Mouse (Mus musculus): ENCODE measurements around the gene Bri3. TPM values are rescaled to one million over a fixed set of nuclear protein-coding genes. Genes with fewer than 3 reads are reported as not detected.

The Bri3 gene
- polyA plus RNA-seq, 1 experiment from 2014 or later = 128 TPM

DNA sequence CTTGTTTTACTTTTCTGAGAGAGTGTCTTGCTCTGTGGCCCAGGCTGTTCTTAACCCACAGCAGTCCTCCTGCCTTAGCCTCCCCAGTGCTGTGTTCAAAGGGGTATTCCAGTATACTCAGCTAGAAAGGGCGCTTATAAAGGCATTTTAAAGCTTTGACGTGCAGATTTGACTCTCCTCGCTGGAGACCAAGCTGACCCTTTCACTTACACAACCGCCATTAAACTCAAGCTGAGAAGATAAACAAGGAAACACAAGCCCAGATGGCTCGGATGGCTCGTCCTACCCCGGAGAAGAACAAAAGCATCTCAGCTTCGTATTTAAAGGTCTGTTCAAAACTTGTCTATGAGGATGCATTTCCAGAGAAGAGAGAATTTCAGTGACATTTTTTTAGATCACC is 106.9 kb downstream of the Bri3 start:
- 28% methylated on average over 8 of the region's 8 CpGs for WGBS

DNA sequence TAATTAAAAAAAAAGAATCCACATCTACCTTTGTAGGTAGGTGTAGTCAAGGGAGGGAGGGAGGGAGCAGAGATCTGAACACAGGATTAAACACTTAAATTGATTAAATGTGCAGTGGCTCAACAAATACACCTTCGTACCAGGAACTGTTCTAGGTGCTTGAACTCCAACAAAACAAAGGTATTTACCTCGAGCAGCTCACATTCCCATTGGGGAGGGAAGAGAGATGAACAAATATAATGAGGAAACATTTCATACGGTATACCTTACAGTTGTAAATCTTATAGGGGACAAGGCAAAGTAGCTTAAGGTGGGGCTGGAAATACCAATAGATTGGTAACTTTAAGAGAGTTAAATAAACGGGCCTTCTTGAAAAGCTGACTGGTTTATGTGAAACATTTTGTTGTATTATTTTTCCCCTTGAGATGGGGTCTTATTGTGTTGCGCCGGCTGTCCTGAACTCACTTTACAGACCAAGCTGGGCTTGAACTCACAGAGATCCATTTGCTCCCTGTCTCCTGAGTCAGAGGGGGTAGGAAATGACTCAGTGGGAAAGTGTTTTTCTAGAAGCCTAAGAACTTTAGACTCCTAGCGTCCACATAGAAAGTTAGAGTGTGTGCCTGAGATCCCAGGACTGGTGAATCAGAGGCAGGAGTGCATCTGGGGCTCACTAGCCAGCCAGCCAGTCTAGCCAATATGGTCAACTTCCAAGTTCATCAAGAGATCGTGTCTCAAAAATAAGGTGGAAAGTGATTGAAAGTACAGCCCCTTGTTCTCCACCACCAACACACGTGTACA is 108.2 kb downstream of the Bri3 start:
- ATAC-seq (ENCODE audit: insufficient number of reproducible peaks, low FRiP score, low TSS enrichment, low read depth) = no peak
- WGBS = 87% methylated on average over 9 of the region's 9 CpGs

More for the DNA sequence above, 106.9 kb downstream of the Bri3 start:
- Histone ChIP-seq H3K4me2 (ENCODE audit: low read depth, severe bottlenecking) (no peak overlapping the region), H3K27ac (replicated peaks; ENCODE audit: low read depth, low read length) (no peak overlapping the region), H3K4me3 (ENCODE audit: low read depth, low read length) (no peak overlapping the region), H3K9ac (ENCODE audit: low read length) (no peak overlapping the region), H3K4me1 (ENCODE audit: control insufficient read depth, insufficient read depth, low read length) (no peaks in the 10 kb centered on the region), H3K27me3 (ENCODE audit: control insufficient read depth, insufficient read depth, low read length) (no peaks in the 10 kb centered on the region), H3K36me3 (ENCODE audit: control insufficient read depth, insufficient read depth, low read length) (no peaks in the 10 kb centered on the region), H3K9me3 (ENCODE audit: control insufficient read depth, low read length) (no peaks in the 10 kb centered on the region)
- ATAC-seq (ENCODE audit: insufficient number of reproducible peaks, low FRiP score, low TSS enrichment, low read depth) = no peak
- no peak for DNase-seq (ENCODE audit: low spot score)

GRCm38 (mm10) chr5:144356776-144357455 is 112.7 kb downstream of the Bri3 start:
- WGBS = 11% methylated on average over 17 of the region's 17 CpGs
- peak overlapping the region; percentile 27; the same call in 1 of the 2 replicates for H3K9ac ChIP-seq (ENCODE audit: low read length)
- no peak overlapping the region for H3K27ac ChIP-seq (replicated peaks; ENCODE audit: low read depth, low read length)
- no peaks in the 10 kb centered on the region for H3K4me1 ChIP-seq (ENCODE audit: control insufficient read depth, insufficient read depth, low read length)
- H3K4me2 ChIP-seq (ENCODE audit: low read depth, severe bottlenecking) = peak overlapping the region; percentile 73
- DNase-seq (ENCODE audit: low spot score) = no peak
- ATAC-seq (ENCODE audit: insufficient number of reproducible peaks, low FRiP score, low TSS enrichment, low read depth) = no peak
- H3K4me3 ChIP-seq (ENCODE audit: low read depth, low read length) = peak overlapping the region; percentile 50
- no peaks in the 10 kb centered on the region for H3K36me3 ChIP-seq (ENCODE audit: control insufficient read depth, insufficient read depth, low read length)
- no peaks in the 10 kb centered on the region for H3K9me3 ChIP-seq (ENCODE audit: control insufficient read depth, low read length)
- H3K27me3 ChIP-seq (ENCODE audit: control insufficient read depth, insufficient read depth, low read length) = no peaks in the 10 kb centered on the region

More for the DNA sequence above, 108.2 kb downstream of the Bri3 start:
- no peak overlapping the region for H3K27ac ChIP-seq (replicated peaks; ENCODE audit: low read depth, low read length)
- no peak for DNase-seq (ENCODE audit: low spot score)
- H3K36me3 ChIP-seq (ENCODE audit: control insufficient read depth, insufficient read depth, low read length) = no peaks in the 10 kb centered on the region
- no peak overlapping the region for H3K9ac ChIP-seq (ENCODE audit: low read length)
- H3K4me1 ChIP-seq (ENCODE audit: control insufficient read depth, insufficient read depth, low read length) = no peaks in the 10 kb centered on the region
- H3K4me3 ChIP-seq (ENCODE audit: low read depth, low read length) = no peak overlapping the region
- H3K4me2 ChIP-seq (ENCODE audit: low read depth, severe bottlenecking) = no peak overlapping the region
- H3K27me3 ChIP-seq (ENCODE audit: control insufficient read depth, insufficient read depth, low read length) = no peaks in the 10 kb centered on the region
- H3K9me3 ChIP-seq (ENCODE audit: control insufficient read depth, low read length) = no peaks in the 10 kb centered on the region

DNA sequence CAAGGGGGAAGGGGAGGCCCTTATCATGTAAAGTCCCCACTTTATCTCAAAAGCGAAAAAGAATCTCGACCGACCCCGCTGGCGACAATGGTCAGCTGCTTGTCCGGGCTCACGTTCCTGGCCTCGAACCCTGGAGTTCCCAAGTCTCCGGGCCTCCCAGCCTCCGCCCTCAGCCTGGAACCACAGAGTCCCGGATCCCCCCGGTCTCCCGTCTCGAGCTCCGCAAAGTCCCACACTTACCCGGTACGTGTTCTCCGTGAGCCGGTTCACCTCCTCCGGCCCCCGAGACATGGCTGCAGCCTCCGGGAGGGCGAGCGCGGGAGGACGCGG is 113.3 kb downstream of the Bri3 start:
- Histone ChIP-seq H3K4me3 (ENCODE audit: low read depth, low read length) (peak overlapping the region; percentile 50), H3K9ac (ENCODE audit: low read length) (peak overlapping the region; percentile 27; the same call in 1 of the 2 replicates), H3K9me3 (ENCODE audit: control insufficient read depth, low read length) (no peaks in the 10 kb centered on the region), H3K4me2 (ENCODE audit: low read depth, severe bottlenecking) (peak overlapping the region; percentile 73), H3K4me1 (ENCODE audit: control insufficient read depth, insufficient read depth, low read length) (no peaks in the 10 kb centered on the region), H3K36me3 (ENCODE audit: control insufficient read depth, insufficient read depth, low read length) (no peaks in the 10 kb centered on the region), H3K27ac (replicated peaks; ENCODE audit: low read depth, low read length) (no peak overlapping the region), H3K27me3 (ENCODE audit: control insufficient read depth, insufficient read depth, low read length) (no peaks in the 10 kb centered on the region)
- no peak for DNase-seq (ENCODE audit: low spot score)
- ATAC-seq (ENCODE audit: insufficient number of reproducible peaks, low FRiP score, low TSS enrichment, low read depth) = 0 out of 2 replicates have a peak, but pooled peaks have one; percentile 1
- WGBS = under 1% methylated on average over 27 of the region's 27 CpGs

DNA sequence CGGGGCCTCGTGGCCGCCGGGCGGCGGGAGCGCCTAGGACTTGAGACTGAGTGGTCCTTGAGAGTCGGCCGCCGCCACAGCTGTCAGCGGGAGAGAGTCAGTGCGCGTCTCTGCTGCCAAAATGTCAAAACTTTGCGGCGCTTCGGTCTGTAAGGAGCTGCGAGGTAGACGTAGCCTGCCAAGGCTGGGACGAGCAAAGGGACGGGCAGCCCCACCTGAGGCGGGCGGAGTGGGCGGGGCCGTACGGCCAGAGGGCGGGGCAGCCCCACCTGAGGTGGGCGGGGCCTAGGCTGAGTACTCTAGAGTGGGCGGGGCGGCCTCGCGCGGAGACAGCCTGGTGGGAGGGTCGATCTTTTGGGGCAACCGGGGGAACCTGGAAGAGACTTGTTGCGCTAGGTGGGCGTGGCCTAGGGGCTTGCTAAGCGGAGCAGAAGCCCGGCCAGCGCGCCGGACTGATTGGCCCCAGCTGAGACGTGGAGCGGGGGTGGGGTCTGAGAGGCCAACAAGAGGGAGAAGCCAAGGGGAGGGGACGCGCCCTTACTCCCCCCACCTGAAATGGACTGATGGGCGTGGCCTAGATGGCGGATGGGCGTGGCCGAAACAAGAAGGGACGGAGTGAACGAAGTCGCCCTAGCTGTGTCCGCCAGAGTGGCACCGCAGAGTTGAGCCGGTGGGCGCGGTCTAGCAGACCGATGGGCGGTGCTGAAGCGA is 113.8 kb downstream of the Bri3 start, which contains the start of gene Baiap2l1:
Baiap2l1 (minus strand) TSS at position 232 of the 711 bp plus-strand sequence.
- H3K4me2 ChIP-seq (ENCODE audit: low read depth, severe bottlenecking) = peak within 1 kb of the TSS; percentile 73
- no peaks in the 10 kb centered on the region for H3K4me1 ChIP-seq (ENCODE audit: control insufficient read depth, insufficient read depth, low read length)
- H3K27me3 ChIP-seq (ENCODE audit: control insufficient read depth, insufficient read depth, low read length) = no peaks in the 10 kb centered on the region
- ATAC-seq (ENCODE audit: insufficient number of reproducible peaks, low FRiP score, low TSS enrichment, low read depth) (peak; percentile 96), DNase-seq (ENCODE audit: low spot score) (peak; percentile 96)
- H3K36me3 ChIP-seq (ENCODE audit: control insufficient read depth, insufficient read depth, low read length) = no peaks in the 10 kb centered on the region
- no peaks in the 10 kb centered on the region for H3K9me3 ChIP-seq (ENCODE audit: control insufficient read depth, low read length)
- peak within 1 kb of the TSS; percentile 50 for H3K4me3 ChIP-seq (ENCODE audit: low read depth, low read length)
- peak within 1 kb of the TSS; percentile 27; the same call in 1 of the 2 replicates for H3K9ac ChIP-seq (ENCODE audit: low read length)
- under 1% methylated on average over 58 of the region's 60 CpGs for WGBS
- no peak within 1 kb of the TSS for H3K27ac ChIP-seq (replicated peaks; ENCODE audit: low read depth, low read length)

GRCm38 (mm10) chr5:144358592-144358917 is 114.3 kb downstream of the Bri3 start:
- H3K4me3 ChIP-seq (ENCODE audit: low read depth, low read length) = peak overlapping the region; percentile 50
- no peaks in the 10 kb centered on the region for H3K36me3 ChIP-seq (ENCODE audit: control insufficient read depth, insufficient read depth, low read length)
- DNase-seq (ENCODE audit: low spot score) (no peak), ATAC-seq (ENCODE audit: insufficient number of reproducible peaks, low FRiP score, low TSS enrichment, low read depth) (no peak)
- no peaks in the 10 kb centered on the region for H3K27me3 ChIP-seq (ENCODE audit: control insufficient read depth, insufficient read depth, low read length)
- WGBS = 9% methylated on average over 9 of the region's 10 CpGs
- H3K9ac ChIP-seq (ENCODE audit: low read length) = no peak overlapping the region
- H3K4me1 ChIP-seq (ENCODE audit: control insufficient read depth, insufficient read depth, low read length) = no peaks in the 10 kb centered on the region
- no peak overlapping the region for H3K27ac ChIP-seq (replicated peaks; ENCODE audit: low read depth, low read length)
- H3K9me3 ChIP-seq (ENCODE audit: control insufficient read depth, low read length) = no peaks in the 10 kb centered on the region
- peak overlapping the region; percentile 73 for H3K4me2 ChIP-seq (ENCODE audit: low read depth, severe bottlenecking)

DNA sequence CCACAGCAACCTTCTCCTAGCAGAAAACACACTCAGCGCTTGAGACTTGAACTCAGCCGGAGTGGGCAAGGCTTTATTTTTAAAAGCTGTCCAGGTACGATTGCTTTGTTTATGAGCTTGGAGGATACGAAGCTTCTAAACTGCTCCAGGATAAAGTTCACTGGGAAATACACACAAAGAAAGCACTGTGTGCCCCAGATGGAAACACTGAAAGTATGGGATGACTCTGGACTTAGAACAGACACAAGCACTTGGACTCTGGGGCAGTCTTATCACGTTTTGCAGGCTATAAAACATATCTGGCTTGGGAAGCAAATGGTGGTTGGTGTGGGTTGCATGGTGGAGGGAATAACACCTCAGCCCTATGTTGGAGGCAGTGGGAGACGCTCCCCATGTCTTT is 115.6 kb downstream of the Bri3 start:
- Histone ChIP-seq H3K4me1 (ENCODE audit: control insufficient read depth, insufficient read depth, low read length) (no peaks in the 10 kb centered on the region), H3K27ac (replicated peaks; ENCODE audit: low read depth, low read length) (no peak overlapping the region), H3K9ac (ENCODE audit: low read length) (no peak overlapping the region), H3K4me3 (ENCODE audit: low read depth, low read length) (no peak overlapping the region), H3K36me3 (ENCODE audit: control insufficient read depth, insufficient read depth, low read length) (no peaks in the 10 kb centered on the region), H3K9me3 (ENCODE audit: control insufficient read depth, low read length) (no peaks in the 10 kb centered on the region), H3K27me3 (ENCODE audit: control insufficient read depth, insufficient read depth, low read length) (no peaks in the 10 kb centered on the region), H3K4me2 (ENCODE audit: low read depth, severe bottlenecking) (no peak overlapping the region)
- DNase-seq (ENCODE audit: low spot score) (no peak), ATAC-seq (ENCODE audit: insufficient number of reproducible peaks, low FRiP score, low TSS enrichment, low read depth) (no peak)
- WGBS = 75% methylated on average over 6 of the region's 6 CpGs

- no peak overlapping the region for H3K4me2 ChIP-seq (ENCODE audit: low read depth, severe bottlenecking)
- H3K9me3 ChIP-seq (ENCODE audit: control insufficient read depth, low read length) = no peaks in the 10 kb centered on the region
- no peak overlapping the region for H3K9ac ChIP-seq (ENCODE audit: low read length)
- no peak overlapping the region for H3K27ac ChIP-seq (replicated peaks; ENCODE audit: low read depth, low read length)
- no peaks in the 10 kb centered on the region for H3K36me3 ChIP-seq (ENCODE audit: control insufficient read depth, insufficient read depth, low read length)
- H3K4me3 ChIP-seq (ENCODE audit: low read depth, low read length) = no peak overlapping the region
- ATAC-seq (ENCODE audit: insufficient number of reproducible peaks, low FRiP score, low TSS enrichment, low read depth) (no peak), DNase-seq (ENCODE audit: low spot score) (no peak)
- WGBS = 51% methylated on average over 6 of the region's 6 CpGs
- no peaks in the 10 kb centered on the region for H3K4me1 ChIP-seq (ENCODE audit: control insufficient read depth, insufficient read depth, low read length)
- H3K27me3 ChIP-seq (ENCODE audit: control insufficient read depth, insufficient read depth, low read length) = no peaks in the 10 kb centered on the region
These were observed 116.1 kb downstream of the Bri3 start for GRCm38 (mm10) chr5:144360346-144360745.
